Mouse (Mus musculus): ENCODE data around the gene Tmem11. TPM values are rescaled to one million over a fixed set of nuclear protein-coding genes. Genes with fewer than 3 reads are reported as not detected.
A peak's percentile ranks its signal among the peaks of the same experiment; 100 is the strongest.

The Tmem11 gene
- 61.7 and 65.5 TPM in 2 replicates for polyA plus RNA-seq (2015; fragmentation: Nextera tagmentation; extraction: Ambion mirVana)

GRCm38 (mm10) chr11:60878675-60879294 is at the start of gene Tmem11:
Gene Tmem11, minus strand, starts transcription at chr11:60879272.
- peak; percentile 99 for ATAC-seq (ENCODE audit: insufficient number of reproducible peaks, low FRiP score, low TSS enrichment, low read depth)
- Histone ChIP-seq H3K27me3 (no peaks in the 10 kb centered on the region), H3K9ac (peak within 1 kb of the TSS; percentile 91), H3K4me3 (replicated peaks) (peak within 1 kb of the TSS; percentile 99), H3K4me1 (peaks cover 41% of the 10 kb centered on the region), H3K36me3 (0 out of 2 replicates have a peak, but pooled peaks cover 5% of the 10 kb centered on the region), H3K27ac (replicated peaks) (peak within 1 kb of the TSS; percentile 98), H3K4me2 (replicated peaks) (peak within 1 kb of the TSS; percentile 69), H3K9me3 (replicated peaks) (no peaks in the 10 kb centered on the region)
- WGBS: under 1% methylated on average over 62 of the region's 62 CpGs

- ATAC-seq (ENCODE audit: insufficient number of reproducible peaks, low FRiP score, low TSS enrichment, low read depth): peak; percentile 58
- no peaks in the 10 kb centered on the region for H3K36me3 ChIP-seq
- no peak overlapping the region for H3K4me3 ChIP-seq (replicated peaks)
- H3K9me3 ChIP-seq (replicated peaks): no peaks in the 10 kb centered on the region
- no peak overlapping the region for H3K27ac ChIP-seq (replicated peaks)
- no peaks in the 10 kb centered on the region for H3K27me3 ChIP-seq
- peak overlapping the region; percentile 36 for H3K4me2 ChIP-seq (replicated peaks)
- H3K4me1 ChIP-seq: peaks cover 14% of the 10 kb centered on the region
- under 1% methylated on average over 9 of the region's 9 CpGs for WGBS
- H3K9ac ChIP-seq: no peak overlapping the region
These were observed 48.2 kb upstream of the Tmem11 start for GRCm38 (mm10) chr11:60927264-60927663.

- no peak for ATAC-seq (ENCODE audit: insufficient number of reproducible peaks, low FRiP score, low TSS enrichment, low read depth)
- H3K27me3 ChIP-seq: no peaks in the 10 kb centered on the region
- peaks cover 5% of the 10 kb centered on the region for H3K4me1 ChIP-seq
- WGBS: 71% methylated on average over 1 of the region's 1 CpGs
- H3K4me3 ChIP-seq (replicated peaks): no peak overlapping the region
- H3K9ac ChIP-seq: no peak overlapping the region
- H3K27ac ChIP-seq (replicated peaks): no peak overlapping the region
- no peaks in the 10 kb centered on the region for H3K36me3 ChIP-seq
- no peak overlapping the region for H3K4me2 ChIP-seq (replicated peaks)
- no peaks in the 10 kb centered on the region for H3K9me3 ChIP-seq (replicated peaks)
These were observed 45.9 kb upstream of the Tmem11 start for GRCm38 (mm10) chr11:60924981-60925380.

GRCm38 (mm10) chr11:60924498-60924897 is 45.4 kb upstream of the Tmem11 start:
- Histone ChIP-seq H3K9ac (no peak overlapping the region), H3K4me3 (replicated peaks) (no peak overlapping the region), H3K27ac (replicated peaks) (no peak overlapping the region), H3K4me1 (peaks cover 5% of the 10 kb centered on the region), H3K9me3 (replicated peaks) (no peaks in the 10 kb centered on the region), H3K4me2 (replicated peaks) (no peak overlapping the region), H3K36me3 (no peaks in the 10 kb centered on the region), H3K27me3 (no peaks in the 10 kb centered on the region)
- no peak for ATAC-seq (ENCODE audit: insufficient number of reproducible peaks, low FRiP score, low TSS enrichment, low read depth)
- 50% methylated on average over 6 of the region's 6 CpGs for WGBS

- Histone ChIP-seq H3K27me3 (no peaks in the 10 kb centered on the region), H3K36me3 (no peaks in the 10 kb centered on the region), H3K4me2 (replicated peaks) (no peak overlapping the region), H3K9ac (no peak overlapping the region), H3K4me1 (peaks cover 5% of the 10 kb centered on the region), H3K4me3 (replicated peaks) (no peak overlapping the region), H3K9me3 (replicated peaks) (no peaks in the 10 kb centered on the region), H3K27ac (replicated peaks) (no peak overlapping the region)
- 83% methylated on average over 5 of the region's 5 CpGs for WGBS
- no peak for ATAC-seq (ENCODE audit: insufficient number of reproducible peaks, low FRiP score, low TSS enrichment, low read depth)
These were observed 43.9 kb upstream of the Tmem11 start for GRCm38 (mm10) chr11:60922964-60923363.

GRCm38 (mm10) chr11:60922195-60922594 is 43.1 kb upstream of the Tmem11 start:
- H3K27ac ChIP-seq (replicated peaks): no peak overlapping the region
- H3K4me1 ChIP-seq: no peaks in the 10 kb centered on the region; the same call in 1 of the 2 replicates
- H3K36me3 ChIP-seq: no peaks in the 10 kb centered on the region
- 43% methylated on average over 1 of the region's 1 CpGs for WGBS
- no peak overlapping the region for H3K4me2 ChIP-seq (replicated peaks)
- H3K9ac ChIP-seq: no peak overlapping the region
- no peak for ATAC-seq (ENCODE audit: insufficient number of reproducible peaks, low FRiP score, low TSS enrichment, low read depth)
- H3K27me3 ChIP-seq: no peaks in the 10 kb centered on the region
- H3K9me3 ChIP-seq (replicated peaks): no peaks in the 10 kb centered on the region
- H3K4me3 ChIP-seq (replicated peaks): no peak overlapping the region

- 81% methylated on average over 2 of the region's 2 CpGs for WGBS
- no peak for ATAC-seq (ENCODE audit: insufficient number of reproducible peaks, low FRiP score, low TSS enrichment, low read depth)
- Histone ChIP-seq H3K9me3 (replicated peaks) (no peaks in the 10 kb centered on the region), H3K4me2 (replicated peaks) (no peak overlapping the region), H3K27me3 (no peaks in the 10 kb centered on the region), H3K36me3 (no peaks in the 10 kb centered on the region), H3K4me3 (replicated peaks) (no peak overlapping the region), H3K4me1 (no peaks in the 10 kb centered on the region), H3K9ac (no peak overlapping the region), H3K27ac (replicated peaks) (no peak overlapping the region)
These were observed 40.9 kb upstream of the Tmem11 start for GRCm38 (mm10) chr11:60920021-60920420.

GRCm38 (mm10) chr11:60915201-60915600 is 36.1 kb upstream of the Tmem11 start:
- peaks cover 27% of the 10 kb centered on the region for H3K4me1 ChIP-seq
- ATAC-seq (ENCODE audit: insufficient number of reproducible peaks, low FRiP score, low TSS enrichment, low read depth): no peak
- no peaks in the 10 kb centered on the region for H3K36me3 ChIP-seq
- H3K4me2 ChIP-seq (replicated peaks): no peak overlapping the region
- 59% methylated on average over 4 of the region's 4 CpGs for WGBS
- no peak overlapping the region for H3K9ac ChIP-seq
- no peaks in the 10 kb centered on the region for H3K9me3 ChIP-seq (replicated peaks)
- no peak overlapping the region for H3K27ac ChIP-seq (replicated peaks)
- H3K27me3 ChIP-seq: no peaks in the 10 kb centered on the region
- no peak overlapping the region for H3K4me3 ChIP-seq (replicated peaks)

GRCm38 (mm10) chr11:60914491-60914890 is 35.4 kb upstream of the Tmem11 start, which contains the start of gene Natd1:
Gene Natd1, minus strand, starts transcription at chr11:60914750.
- Histone ChIP-seq H3K9me3 (replicated peaks) (no peaks in the 10 kb centered on the region), H3K9ac (peak within 1 kb of the TSS; percentile 91), H3K4me2 (replicated peaks) (peak within 1 kb of the TSS; percentile 92), H3K27ac (replicated peaks) (peak within 1 kb of the TSS; percentile 79), H3K36me3 (no peaks in the 10 kb centered on the region), H3K4me1 (peaks cover 27% of the 10 kb centered on the region), H3K27me3 (no peaks in the 10 kb centered on the region), H3K4me3 (replicated peaks) (peak within 1 kb of the TSS; percentile 87)
- no peak for ATAC-seq (ENCODE audit: insufficient number of reproducible peaks, low FRiP score, low TSS enrichment, low read depth)
- WGBS: 22% methylated on average over 7 of the region's 7 CpGs

- Histone ChIP-seq H3K4me2 (replicated peaks) (peak overlapping the region; percentile 92), H3K27ac (replicated peaks) (peak overlapping the region; percentile 79), H3K4me3 (replicated peaks) (peak overlapping the region; percentile 87), H3K9me3 (replicated peaks) (no peaks in the 10 kb centered on the region), H3K4me1 (peaks cover 27% of the 10 kb centered on the region), H3K27me3 (no peaks in the 10 kb centered on the region), H3K9ac (peak overlapping the region; percentile 91), H3K36me3 (no peaks in the 10 kb centered on the region)
- ATAC-seq (ENCODE audit: insufficient number of reproducible peaks, low FRiP score, low TSS enrichment, low read depth): peak; percentile 90
- WGBS: under 1% methylated on average over 86 of the region's 86 CpGs
These were observed 34.5 kb upstream of the Tmem11 start for GRCm38 (mm10) chr11:60913301-60914196.

- Histone ChIP-seq H3K4me2 (replicated peaks) (peak overlapping the region; percentile 92), H3K27ac (replicated peaks) (no peak overlapping the region; the same call in 1 of the 2 replicates), H3K36me3 (no peaks in the 10 kb centered on the region), H3K4me3 (replicated peaks) (peak overlapping the region; percentile 87), H3K4me1 (peaks cover 27% of the 10 kb centered on the region), H3K9ac (no peak overlapping the region), H3K9me3 (replicated peaks) (no peaks in the 10 kb centered on the region), H3K27me3 (no peaks in the 10 kb centered on the region)
- WGBS: 30% methylated on average over 7 of the region's 7 CpGs
- no peak for ATAC-seq (ENCODE audit: insufficient number of reproducible peaks, low FRiP score, low TSS enrichment, low read depth)
These were observed 33.5 kb upstream of the Tmem11 start for GRCm38 (mm10) chr11:60912525-60912973.

All from embryonic facial prominence, embryonic 15.5 days (tissue).